Mouse (Mus musculus) cerebellum, postnatal 25 days (tissue): ENCODE measurements around the gene Sfmbt2.
"Not testable (repeated sequence)": the region's sequence is repeated elsewhere in the genome, so short reads cannot be mapped to it uniquely, and the experiment has no call there.

ENCODE experiments used
- DNase-seq, 2 experiments: peaks; one replicate each; pipeline ENCODE4 v3.0.0; 2021; ENCODE audit warnings: mixed read lengths in 2 of 2

Gene Sfmbt2

DNA sequence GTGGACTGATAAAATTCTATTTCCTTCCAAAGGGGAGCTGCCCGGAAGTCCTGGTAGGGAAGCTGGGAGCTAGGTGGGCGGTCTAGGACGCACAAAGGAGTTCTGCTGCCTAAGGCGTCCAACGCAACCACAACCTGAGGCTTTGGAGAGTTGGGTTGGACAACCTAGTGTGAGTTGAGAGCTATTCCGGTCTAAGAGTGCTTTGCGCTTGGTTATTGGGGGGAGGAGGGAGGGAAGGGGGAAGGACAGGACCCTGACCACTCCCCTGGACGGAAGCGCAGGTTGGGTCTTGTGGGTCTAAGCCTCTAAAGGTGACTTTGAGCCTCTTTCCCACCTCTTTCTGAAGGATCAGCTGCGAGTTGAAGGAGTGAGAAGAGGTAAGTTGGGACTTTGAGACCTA is at the start of gene Sfmbt2:
Gene Sfmbt2 (plus strand): TSS at position 335 of the 400 bp plus-strand sequence.
- no peak for DNase-seq

DNA sequence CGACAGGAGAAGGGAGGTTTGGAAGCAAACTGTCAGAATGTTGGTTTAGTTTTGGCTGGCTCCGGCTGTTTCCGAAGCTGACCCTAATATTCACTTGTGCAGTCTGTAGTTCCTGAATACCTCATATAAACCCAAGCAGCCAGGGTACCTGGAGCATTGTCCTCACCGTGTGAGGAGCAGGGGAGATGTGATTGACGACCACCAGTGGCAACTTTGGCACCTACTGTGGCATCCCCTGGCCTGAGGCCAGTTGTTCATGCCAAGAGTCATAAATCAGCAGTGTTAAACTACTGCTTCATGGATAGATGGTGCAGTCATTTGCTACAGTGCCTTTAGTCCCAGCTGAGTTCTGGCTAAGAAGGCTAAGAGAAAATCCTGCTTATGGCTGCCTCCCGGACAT is 49.2 kb upstream of the Sfmbt2 start:
- DNase-seq: peak in 1 of 2 experiments; percentile 8

DNA sequence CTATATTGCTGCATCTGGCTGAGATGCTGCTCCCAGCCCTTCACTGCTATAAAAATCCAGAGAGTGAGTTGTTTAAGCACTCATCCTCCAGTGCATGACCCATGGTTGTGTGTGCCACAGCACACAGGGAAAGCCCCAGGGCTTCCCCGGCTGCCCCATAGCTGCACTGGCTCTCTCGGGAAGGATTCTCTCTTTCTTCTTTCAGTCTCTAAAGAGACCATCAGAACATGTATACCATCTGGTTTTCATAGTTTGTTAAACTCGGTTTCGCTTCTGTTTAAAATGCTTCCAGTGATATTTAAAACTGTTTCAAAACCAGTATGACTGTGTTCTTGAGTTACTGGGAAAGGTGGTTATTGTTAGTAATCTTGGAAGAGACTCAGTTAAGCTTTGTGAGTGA is 47.1 kb upstream of the Sfmbt2 start:
- DNase-seq: no peak

DNA sequence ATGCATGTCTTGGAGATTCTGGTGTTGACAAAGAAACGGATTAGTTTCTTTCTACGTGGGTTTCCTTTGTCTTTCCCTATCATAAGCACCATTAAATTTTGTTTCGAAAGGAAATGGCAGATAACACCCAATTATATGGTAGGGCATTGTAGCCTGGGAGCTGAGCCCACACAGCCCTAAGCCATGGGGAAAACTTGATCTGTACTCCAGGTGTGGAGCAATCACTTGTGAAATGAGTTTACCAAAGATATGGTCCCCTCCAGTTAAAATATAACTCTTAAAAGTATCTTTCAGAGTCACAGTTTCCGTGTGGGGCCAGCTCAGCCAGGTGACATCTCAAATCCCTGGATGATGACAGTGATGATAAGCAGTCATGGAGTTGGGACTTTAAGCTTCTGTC is 45.3 kb upstream of the Sfmbt2 start:
- DNase-seq: no peak

DNA sequence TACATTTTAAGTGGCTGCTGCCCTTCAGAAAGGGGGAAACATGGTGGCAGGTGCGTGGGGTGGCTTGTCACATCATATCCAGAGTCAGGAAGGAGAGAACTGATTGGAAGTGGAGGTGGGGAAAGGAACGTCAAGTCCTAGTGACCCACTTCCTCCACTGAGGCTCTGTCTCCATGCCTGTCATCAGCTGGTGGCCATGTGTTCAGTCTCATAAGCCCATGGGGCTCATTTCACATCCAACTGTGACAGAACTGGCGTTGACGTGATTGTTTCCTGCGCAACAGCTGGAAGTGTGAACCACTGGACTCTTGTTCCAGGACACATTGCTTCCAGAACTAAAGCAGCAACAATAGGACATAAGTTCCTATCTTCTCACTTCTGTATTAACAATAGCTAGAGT is 40.1 kb upstream of the Sfmbt2 start:
- DNase-seq: no peak

DNA sequence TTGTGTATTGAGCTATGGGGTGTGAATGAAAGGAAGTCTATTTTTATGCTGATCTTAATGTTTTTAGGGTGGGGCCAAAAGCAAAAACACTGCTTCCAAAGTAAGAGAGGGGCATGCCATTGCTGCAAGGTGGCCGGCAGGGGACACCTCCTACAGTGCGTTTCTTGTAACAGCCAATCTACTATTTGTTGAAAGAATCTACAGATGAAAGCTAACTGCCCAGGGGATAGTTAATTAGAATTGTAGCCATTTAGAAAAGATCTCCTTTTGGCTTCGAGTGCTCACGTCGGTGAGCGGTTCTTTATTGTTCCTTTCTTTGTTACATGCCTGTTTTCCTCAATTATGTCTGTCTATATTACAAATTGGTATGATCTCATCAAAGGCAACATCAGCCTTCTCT is 36.0 kb upstream of the Sfmbt2 start:
- DNase-seq: no peak

DNA sequence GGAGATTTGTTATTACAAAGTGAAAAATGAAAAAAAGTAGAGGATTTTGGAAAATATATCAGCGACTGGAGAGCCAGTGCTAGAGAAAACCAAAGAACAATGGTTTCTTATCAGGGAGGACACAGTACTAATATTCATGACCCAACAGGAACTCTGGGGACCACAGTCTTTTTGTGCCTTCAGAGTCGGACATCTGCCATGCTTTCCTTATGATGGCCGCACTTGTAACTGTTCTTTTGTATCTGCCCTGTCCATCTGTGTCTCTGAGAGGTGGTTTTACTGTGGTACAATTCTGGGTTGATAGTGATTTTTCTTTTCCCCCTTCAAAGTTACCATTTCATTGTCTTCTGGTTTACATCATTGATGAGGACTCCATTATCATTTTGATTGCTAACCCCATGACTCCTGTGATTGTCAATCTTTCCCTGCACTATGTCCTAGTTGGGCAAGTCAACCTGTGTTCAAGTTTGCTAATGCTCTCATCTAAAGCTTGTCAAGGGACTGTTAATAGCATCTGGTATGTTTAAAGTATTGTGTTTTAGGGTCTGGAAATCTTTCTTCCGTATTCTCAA is 35.2 kb upstream of the Sfmbt2 start:
- no peak for DNase-seq

DNA sequence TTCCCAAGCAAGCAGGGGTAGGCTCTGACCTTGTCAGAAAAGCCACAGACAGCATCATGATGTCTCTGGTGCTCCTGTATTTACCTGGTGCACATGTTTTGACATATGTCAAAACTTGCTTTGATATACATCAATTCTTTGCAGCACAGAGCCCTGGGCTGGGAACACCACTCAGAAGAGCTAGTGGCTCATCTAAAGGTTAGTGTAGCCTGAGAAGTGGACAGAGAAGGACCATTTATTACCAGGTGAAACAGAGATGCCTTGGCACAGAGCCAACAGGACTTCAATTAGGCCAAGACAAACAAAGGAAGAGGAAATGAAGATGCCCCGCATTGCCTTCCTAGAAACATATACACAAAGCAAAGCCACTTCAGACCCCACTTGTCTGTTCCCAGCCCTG is 30.3 kb upstream of the Sfmbt2 start:
- DNase-seq: no peak

DNA sequence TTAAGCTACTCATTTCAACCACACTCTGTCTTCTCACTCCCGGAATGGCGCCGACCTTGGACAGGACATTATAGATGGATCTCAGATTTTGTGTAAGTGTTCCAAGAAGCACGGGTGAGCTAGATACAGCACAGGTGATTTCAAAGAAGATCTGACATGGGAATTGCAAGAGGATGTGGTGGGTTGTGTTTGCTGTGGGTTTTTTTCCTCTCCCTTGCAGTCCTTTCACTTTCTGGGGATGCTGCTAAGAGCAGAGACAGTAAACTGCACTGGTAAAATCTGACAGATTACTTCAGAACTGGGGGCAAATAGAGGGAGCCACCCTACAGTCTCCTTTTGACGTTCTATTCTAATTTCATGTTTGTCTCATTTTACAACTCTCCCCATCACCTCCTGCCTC is 26.8 kb upstream of the Sfmbt2 start:
- DNase-seq: no peak

DNA sequence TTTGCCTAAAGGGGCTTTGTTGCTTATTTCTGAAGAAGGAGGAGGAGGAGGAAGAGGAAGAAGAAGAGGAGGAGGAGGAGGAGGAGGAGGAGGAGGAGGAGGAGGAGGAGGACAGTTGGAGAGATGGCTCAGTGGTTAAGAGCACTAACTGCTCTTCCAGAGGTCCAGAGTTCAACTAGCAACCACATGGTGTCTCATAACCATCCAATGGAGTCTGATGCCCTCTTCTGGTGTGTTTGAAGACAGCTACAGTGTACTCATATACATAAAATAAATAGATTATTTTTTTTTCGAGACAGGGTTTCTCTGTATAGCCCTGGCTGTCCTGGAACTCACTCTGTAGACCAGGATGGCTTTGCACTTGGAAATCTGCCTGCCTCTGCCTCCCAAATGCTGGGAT is 26.2 kb upstream of the Sfmbt2 start:
- not testable (repeated sequence) for DNase-seq

DNA sequence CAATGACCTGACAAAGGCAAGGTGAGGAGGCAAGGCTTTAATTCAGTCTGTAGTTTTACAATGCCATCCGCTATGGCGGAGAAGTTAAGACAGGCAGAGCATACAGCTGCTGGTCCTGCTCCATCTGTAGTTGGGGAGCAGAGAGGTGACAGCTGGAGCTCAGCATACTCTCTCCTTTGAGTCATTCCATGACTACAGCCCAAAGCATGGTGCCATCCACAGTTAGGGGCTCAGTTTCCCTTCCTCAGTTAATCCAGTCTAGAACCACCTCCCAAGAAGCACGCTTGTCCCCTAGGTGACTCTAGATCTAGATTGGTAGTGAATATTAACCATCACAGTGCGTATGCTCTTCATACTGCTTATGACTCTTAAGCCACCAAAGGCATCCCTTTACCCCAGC is 23.1 kb upstream of the Sfmbt2 start:
- DNase-seq: no peak

DNA sequence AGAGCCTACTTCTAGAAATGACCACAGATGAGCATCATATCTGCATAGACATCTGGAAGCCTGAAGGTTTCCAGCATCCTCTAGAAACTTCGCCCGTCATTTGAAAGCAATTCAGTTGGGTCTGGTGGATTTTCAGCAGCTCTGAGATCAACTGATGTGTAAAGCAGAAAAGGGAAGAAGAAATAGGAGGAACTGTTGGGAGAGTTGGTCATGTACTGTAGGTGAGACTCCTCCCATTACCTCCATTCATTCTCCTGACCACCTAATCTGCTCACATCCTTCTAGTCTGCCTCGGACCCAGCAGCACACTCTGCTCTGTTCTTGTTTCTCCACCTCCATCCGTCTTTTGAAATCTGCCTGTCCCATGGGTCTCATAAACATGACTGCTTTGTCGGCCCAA is 22.3 kb upstream of the Sfmbt2 start:
- DNase-seq: no peak

DNA sequence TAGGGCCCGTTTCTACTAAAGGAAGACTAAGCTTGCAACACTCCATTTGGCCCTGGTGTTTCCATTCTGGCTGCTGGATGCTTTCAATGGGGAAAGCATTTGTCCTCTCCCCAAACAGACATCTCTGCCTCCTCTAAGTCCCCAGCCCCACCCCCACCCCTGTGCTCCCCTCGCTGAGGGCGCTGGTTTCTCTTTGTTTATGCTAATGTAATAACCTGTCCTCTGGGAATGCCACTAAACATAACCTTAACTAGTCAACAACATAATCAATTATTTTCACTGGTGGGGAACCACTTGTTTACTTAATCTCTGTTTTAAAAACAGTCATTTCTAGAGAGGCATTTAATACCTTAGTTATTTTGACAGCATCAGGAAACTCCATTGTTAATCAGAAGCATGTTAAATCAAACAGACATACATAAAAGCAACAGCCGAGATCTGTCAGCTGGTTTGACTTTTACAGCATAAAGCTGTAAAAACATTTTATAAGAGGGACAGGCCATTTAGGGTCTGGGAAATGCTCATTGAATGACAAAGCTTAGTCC is 20.0 kb upstream of the Sfmbt2 start:
- DNase-seq: no peak

DNA sequence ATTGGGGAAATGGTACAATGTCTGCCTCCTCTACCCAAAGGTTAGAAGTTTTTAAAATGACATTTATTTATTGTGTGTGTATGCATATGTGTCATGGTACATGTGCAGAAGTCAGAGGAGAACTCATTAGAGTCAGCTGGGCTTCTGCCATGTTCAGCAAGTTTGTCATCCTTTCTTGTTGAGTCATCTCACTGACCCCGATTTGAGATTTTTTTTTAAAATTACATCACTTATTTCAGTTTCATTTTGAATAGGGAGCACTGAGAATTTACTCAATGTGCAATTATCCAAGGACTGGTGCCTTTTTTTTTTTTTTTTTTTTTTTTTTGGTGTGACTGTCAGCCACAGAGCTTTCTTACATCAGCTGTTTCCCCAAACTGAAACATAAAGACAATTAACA is 19.2 kb upstream of the Sfmbt2 start:
- no peak for DNase-seq

DNA sequence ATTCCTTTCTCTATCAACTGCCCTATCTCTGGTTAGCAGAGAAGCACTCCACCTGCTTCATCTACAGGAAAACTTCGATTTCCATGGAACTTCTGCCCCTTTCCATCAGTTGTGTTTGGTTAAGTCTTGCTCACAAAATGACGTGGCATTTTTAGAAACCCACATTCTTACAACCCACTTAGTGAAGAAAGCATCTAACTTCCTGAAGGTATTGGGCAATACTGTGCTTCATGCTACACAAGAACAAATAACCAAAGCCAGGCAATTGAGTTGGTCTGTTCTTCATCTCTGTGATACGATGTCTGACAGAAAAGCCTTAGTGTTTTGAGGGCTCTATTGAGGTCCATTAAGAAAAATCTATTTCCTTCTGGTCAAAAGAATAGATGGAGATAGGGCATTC is 17.4 kb upstream of the Sfmbt2 start:
- no peak for DNase-seq

DNA sequence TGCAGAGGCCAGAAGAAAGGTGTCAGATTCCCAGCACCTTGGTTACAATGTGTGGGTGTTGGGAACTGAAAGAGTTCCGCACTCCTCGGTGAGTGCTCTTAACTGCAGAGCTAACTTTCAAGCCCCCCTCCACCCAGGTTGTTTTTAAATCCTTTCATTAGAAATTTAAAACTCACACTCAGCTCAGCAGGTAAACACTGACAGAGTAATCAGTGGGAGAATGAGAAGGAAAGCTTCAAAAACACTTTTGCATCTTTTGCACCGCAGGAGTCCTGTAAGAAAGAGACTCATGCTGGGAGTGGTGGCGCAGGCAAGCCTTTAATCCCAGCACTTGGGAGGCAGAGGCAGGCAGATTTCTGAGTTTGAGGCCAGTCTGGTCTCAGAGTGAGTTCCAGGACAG is 16.4 kb upstream of the Sfmbt2 start:
- no peak for DNase-seq

DNA sequence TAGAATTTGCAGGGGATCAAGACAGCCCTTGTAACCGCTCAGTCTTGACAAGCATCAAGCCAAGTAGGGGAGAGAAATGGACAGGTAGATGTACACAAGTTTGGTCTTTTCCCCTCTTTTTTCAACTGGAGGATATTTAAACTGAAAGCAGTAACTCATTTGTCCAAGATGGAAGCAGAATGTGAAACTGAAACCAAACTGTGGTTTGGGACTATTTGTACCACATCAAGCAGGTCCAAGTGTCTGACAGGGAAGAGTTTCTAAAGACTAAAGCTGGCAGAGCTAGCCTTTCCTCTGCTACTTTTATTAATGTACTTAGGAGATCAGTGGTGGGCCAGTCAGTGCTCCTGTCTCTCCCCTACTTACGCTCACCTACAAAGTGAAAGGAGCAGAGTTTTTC is 10.4 kb upstream of the Sfmbt2 start:
- no peak for DNase-seq

DNA sequence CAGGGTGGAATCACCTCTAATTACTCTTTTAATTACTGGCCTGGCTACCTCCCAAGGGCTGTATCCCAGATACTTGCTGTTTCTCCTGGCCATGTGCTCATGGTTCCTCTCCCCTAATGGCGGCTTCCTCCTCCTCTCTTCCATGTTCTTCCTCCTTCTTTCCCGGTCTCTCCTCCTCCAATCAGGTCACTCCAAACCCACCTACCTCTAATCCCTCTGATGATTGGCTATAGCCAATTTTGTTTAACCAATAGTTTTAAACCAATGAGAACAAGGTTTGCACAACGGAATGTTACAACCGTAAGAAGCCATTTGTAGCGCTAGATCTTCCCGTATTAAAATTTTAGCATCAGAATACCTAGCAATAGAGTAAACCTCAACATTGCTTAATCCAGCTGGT is 5.2 kb upstream of the Sfmbt2 start:
- no peak for DNase-seq

DNA sequence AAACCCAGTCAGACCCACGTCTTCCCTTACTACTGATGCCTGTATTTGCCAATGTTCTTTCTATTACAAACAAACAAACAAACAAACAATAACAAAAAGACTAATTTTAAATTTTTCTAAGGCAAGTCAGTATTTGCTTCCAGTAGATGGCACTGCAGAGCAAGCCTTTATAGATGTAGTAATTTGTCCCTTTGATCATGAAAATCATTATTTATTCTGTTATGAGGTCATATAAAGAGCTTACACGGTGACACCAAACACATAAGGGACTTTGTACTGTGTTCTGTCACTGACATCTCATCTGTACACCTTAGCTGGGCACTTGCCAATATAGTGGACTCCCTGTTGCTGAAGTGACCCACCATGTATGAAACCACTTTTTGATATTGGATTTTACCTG is 4.0 kb upstream of the Sfmbt2 start:
- peak in 1 of 2 experiments; percentile 14 for DNase-seq

DNA sequence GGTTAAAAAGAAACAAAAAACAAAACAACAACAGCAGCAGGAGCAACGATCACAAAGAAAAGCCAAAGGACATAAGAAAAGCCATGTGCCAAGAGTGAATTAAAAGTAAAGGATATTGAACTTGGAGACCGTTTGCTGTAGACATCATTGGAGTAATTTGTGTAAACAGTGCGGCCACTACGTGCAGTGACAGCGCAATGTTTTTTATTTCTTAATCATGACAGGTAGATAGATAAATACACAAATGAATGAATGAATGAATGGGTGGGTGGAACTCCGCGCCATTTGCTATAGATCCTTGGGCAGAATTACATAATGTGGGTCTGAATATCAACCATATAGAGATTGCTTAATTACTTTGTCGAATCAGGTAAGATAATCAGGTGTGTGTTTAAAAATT is 634 bp upstream of the Sfmbt2 start:
- no peak for DNase-seq

DNA sequence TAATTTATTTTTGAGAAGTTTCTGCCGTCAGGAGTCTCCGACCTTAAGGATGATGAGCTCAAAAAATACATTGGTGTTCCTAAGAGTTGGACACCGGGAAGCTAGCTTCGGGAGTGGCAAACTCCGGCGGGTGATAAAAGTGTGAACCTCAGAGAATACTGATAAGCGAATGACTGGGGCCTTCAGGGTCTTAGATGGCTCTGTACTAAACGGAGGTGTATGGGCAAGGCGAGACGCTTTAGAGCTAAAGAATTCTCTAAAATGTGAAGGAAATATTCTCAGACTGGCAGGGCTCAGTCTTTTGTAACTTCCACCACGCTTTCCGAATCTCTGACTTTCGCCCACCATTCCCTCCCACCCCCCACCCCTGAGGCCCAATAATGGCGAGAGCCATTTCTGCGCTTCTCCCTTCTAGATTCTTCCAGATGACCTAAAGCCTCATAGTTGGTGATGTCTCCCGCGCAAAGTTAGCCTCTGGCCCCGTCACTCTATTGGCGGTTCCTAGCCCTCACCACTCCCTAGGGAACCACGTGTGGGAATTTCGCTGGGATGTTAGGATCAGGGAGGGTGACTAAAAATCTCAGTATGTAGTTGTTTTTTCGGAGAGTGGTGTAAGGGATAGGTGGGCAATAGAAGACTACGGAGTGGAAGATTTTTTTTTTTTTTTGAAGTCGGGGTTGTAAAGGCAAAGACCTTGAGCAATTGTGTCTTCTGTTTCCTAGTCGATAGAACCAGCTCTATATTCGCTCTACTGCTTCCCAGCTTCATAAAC is 563 bp downstream of the Sfmbt2 start:
- DNase-seq: no peak

DNA sequence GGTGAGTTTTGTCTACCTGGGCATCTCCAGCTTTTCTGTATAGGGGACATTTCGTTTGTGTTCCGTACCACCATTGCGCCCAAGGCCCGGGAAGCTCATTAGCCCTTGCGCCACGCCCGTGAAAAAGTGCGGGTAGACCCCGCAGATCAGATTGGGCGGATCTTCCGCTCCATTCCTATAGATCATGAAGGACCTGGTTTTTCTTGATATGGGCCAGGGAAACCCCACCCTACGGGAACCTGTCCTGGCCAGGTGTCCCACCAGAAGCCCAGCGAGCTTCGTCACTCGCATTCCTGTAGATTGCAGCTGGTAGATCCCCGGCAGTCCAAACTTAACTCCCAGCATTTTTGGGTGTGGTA is 1.1 kb downstream of the Sfmbt2 start:
- DNase-seq: peak; percentile 7

DNA sequence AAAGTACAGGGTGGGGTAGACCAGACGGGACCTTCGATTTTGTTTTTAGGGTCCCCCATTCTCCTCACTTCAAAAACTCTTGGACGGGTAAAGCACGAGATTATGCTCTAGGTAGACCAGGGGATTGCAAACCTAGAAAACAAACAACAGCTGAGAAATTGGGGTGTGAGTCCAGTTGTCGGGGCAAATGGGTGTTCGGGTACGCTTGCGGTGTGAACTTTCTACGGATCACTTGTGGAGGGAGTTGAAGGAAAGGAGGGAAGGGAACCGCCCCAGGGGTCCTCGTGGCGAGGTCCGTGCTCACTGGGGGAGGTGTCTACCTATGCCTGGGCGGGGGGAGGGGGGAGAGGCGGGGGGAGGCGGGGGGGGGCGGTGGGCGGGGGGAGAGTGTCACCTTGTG is 1.6 kb downstream of the Sfmbt2 start:
- peak in 1 of 2 experiments; percentile 24 for DNase-seq

DNA sequence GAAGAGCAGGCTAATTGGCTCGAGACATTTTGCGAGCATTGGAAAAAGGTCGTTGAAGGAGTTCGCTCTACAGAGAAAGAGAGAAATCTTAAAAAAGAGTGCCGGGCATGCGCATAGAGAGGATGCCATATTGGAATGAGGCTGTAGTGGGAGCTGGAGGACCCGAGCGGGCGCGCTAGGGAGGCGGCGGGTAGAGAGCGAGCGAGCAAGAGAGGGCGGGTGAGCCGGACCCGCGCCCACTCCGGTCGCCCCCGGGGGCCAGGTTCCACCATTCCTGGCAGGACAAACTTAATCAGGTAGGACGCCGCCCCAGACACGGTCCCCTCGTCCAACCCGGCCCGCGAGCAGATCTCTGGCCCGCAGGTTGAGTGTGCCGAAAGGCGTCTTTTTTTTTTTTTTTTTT is 2.0 kb downstream of the Sfmbt2 start:
- DNase-seq: peak; percentile 67 to 76
